Mouse (Mus musculus) left cerebral cortex, adult 9 months (tissue): ENCODE measurements around the gene Cdkl1.

Source experiments
- DNase-seq, 2 experiments: peaks; one replicate each; pipeline ENCODE4 v3.0.0; 2022; ENCODE audit warnings: low spot score in 2 of 2

Gene Cdkl1

DNA sequence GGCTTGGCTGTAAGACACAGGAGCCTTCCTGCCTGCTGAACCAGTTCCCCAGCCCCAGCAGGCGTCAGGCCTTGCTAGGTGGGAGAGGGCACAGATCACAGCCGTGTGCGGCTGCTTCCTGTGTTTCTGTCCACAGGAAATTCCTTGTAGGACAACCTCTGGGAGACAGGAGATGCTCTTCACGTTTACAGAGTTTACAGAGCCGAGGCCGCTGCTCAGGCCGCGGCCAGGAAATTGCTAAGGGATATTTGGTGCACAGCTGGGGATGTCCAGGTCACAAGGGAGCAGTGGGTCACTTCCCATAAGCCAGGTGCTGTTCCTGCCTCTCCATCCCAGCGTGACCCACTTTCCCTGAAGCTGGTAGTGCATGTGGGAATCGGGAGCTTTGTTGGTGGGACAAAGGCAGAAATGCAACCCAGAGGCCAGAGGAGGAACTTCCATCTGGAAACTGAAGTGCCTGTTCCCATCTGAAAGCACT is 39.2 kb downstream of the Cdkl1 start:
- DNase-seq = no peak

- no peak for DNase-seq
These were observed 46.9 kb downstream of the Cdkl1 start for GRCm38 (mm10) chr12:69744138-69744537.

GRCm38 (mm10) chr12:69741965-69742364 is 49.1 kb downstream of the Cdkl1 start:
- DNase-seq = no peak

GRCm38 (mm10) chr12:69733923-69734322 is 57.1 kb downstream of the Cdkl1 start:
- no peak for DNase-seq

GRCm38 (mm10) chr12:69733518-69733917 is 57.5 kb downstream of the Cdkl1 start:
- no peak for DNase-seq

- DNase-seq = no peak
These were observed 58.8 kb downstream of the Cdkl1 start for GRCm38 (mm10) chr12:69732221-69732620.

GRCm38 (mm10) chr12:69730306-69730705 is 60.8 kb downstream of the Cdkl1 start:
- no peak for DNase-seq

DNA sequence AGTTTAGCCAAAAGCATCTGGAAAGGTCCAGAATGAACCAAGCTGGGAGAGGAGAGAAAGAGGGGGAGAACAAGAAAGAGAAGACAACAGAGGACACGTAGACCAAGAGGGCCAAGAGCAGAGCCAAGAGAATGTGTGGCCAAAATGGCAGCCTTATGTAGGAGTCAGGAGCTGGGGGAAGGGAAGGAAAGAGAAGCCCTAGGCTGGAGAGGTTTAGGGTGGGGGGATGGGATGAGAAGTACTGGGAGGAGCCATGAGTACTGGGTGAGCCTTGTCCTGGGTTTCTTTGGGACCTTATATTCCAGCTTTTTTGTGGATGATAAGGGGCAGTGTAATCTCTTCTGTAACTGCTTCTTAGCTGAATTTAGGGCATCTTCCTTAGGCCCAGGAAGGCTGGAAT is 61.8 kb downstream of the Cdkl1 start:
- no peak for DNase-seq

DNA sequence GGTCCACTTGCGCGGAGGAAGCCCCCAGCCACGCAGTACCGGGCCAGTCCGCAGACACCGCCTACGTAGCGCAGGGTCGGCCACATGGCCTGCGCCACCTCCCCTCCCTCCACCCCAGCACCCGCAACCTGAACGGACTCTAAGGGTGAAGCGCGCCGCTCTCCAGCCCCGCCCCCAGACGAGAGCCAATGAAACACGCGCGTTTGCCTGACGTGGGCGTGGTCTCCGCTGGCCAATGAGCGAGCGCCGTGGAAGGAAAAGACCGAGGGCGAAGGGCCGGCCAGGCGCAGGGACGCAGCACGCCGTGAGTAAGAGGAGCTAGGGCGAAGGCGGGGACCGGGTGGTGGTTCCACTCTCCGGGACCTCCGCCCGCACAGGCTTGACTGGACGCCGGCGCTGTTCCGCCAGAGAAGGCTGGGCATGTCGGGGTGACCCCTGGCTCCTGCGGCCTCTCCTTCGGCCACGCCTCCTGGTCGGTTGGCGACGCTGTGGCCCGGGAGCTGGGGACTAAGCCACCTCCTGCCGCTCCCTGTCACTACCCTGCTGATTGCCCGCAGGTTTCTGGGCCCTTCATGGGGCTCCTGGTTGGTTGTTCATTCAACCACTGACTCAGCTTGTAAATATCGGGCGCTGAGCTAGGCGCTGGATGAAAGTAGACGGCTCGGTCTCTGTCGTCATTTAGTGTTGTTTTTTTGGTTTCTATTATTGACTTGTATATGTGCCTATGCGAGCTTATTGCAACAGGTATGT is 66.2 kb downstream of the Cdkl1 start, which contains the start of the genes L2hgdh and Atp5s:
Gene L2hgdh, minus strand, starts transcription at position 163 of the 750 bp plus-strand sequence.
Gene Atp5s, plus strand, starts transcription at position 240 of the 750 bp plus-strand sequence.
- peak; percentile 84 to 95 for DNase-seq

- DNase-seq = no peak
These were observed 66.9 kb downstream of the Cdkl1 start for GRCm38 (mm10) chr12:69724018-69724710.

GRCm38 (mm10) chr12:69723376-69723775 is 67.7 kb downstream of the Cdkl1 start:
- no peak for DNase-seq

- no peak for DNase-seq
These were observed 68.2 kb downstream of the Cdkl1 start for GRCm38 (mm10) chr12:69722857-69723256.

DNA sequence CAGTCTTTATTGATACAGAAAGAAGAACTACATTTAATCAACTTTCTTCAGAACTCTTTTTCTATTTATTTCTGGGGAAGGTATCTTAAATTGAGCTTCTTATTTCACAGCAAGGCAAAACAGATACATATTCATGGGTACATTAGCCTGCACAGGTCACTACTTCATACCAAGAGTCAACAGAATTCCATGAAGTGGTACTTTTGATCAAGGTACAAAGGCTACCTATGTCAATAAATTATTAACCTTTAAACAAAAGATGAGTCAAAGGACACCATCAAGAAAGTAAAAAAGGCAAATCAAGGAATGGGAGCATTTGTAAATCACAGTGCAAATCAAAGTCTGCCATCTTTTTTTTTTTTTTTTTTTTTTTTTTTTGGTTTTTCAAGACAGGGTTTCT is 77.4 kb downstream of the Cdkl1 start:
- DNase-seq = no peak

DNA sequence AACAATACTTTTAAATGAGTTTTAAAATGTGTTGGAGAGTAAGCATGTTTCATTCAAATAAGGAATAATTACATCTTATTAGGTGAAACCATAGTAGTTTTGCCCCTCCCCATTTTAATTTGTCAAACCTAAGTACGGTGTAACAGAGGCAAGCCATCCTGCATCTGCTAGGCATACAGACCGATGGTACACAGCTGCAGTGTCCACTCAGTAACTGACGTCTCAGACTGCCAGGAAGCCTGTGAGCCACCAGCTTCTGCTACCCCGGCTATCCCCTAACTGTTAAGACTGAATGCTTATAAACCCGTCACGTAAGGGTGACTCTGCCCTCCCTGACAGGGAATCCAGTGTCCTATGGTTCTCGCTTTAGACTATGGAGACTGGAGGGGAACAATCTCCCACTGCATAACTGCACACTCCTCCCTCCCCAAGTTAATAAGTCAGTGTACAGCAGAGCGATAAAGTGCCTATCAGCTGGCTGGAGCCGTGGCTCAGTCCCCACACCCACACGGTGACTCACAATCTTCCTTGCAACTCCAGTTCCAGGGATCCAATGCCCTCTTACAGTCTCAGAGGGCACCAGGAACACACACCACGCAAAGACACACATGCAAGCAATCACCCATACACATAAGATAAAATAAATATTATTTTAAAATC is 86.1 kb downstream of the Cdkl1 start:
- no peak for DNase-seq

DNA sequence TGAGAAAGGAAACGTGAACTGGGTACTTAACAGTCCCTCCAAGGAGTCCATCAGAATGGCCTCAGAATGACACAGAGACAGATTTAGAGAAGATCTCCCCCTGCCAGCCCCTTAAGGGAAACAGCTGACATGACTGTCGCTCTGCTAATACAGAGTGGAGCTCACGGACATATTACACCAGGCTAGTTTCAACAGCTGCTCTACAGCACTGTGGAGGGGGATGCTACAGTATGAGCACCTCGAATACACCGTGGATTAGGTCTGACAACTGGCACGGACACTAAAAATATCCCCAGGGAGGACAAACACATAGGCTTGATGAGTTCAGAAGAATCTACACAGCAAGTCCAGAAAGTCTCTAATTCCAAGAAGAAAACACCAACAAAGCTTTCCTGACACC is 92.7 kb downstream of the Cdkl1 start:
- DNase-seq = no peak
